Mouse (Mus musculus): ENCODE results near the gene Gpr153.

DNA sequence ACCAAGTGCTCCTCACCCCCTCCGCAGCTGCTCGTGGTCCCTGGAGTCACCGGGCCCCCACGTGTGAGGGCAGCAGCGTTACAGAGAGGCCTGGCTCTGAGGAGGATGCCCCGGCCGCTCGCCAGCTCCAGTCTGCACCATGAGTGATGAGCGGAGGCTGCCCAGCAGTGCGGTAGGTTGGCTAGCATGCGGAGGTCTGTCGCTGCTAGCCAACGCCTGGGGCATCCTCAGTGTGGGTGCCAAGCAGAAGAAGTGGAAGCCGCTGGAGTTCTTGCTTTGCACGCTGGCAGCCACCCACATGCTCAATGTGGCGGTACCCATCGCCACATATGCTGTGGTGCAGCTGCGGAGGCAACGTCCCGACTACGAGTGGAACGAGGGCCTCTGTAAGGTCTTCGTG lies 5.0 kb downstream of the Gpr153 start:
- TF ChIP-seq CTCF (IDR thresholded peaks at IDR 0.05; ENCODE audit: low read depth, low read length) (no peak), POLR2A (IDR thresholded peaks at IDR 0.05; ENCODE audit: borderline replicate concordance, low read depth, low read length) (no peak)

Measured in bone marrow macrophage, adult 2 months (primary cell).